Mouse (Mus musculus) granulocyte monocyte progenitor cell, adult 5-6 weeks (primary cell): ENCODE results near the gene Dock10. TPM values are rescaled to one million over a fixed set of nuclear protein-coding genes. Genes with fewer than 3 reads are reported as not detected.

Experiments
- ATAC-seq: replicated peaks from 2 replicates; pipeline ENCODE4 v1.8.0; 2016; ENCODE audit warnings: mild to moderate bottlenecking, moderate TSS enrichment, inconsistent platforms; ENCODE audit not compliant: poor library complexity, severe bottlenecking
- total RNA-seq, 2 experiments: library from RNA; stranded (forward) in 1 of 2; stranded (reverse) in 1 of 2; fragments of 200-712, 200-1000 nt in 1 of 2; fragments of >200 nt in 1 of 2; fragmentation: Nextera tagmentation in 1 of 2; gene quantifications; 2 replicates each; pipeline ENCODE4 v1.2.3; 2014 to 2017

The Dock10 gene
- total RNA-seq, 2 experiments from 2014 or later, result 117 to 149 TPM

DNA sequence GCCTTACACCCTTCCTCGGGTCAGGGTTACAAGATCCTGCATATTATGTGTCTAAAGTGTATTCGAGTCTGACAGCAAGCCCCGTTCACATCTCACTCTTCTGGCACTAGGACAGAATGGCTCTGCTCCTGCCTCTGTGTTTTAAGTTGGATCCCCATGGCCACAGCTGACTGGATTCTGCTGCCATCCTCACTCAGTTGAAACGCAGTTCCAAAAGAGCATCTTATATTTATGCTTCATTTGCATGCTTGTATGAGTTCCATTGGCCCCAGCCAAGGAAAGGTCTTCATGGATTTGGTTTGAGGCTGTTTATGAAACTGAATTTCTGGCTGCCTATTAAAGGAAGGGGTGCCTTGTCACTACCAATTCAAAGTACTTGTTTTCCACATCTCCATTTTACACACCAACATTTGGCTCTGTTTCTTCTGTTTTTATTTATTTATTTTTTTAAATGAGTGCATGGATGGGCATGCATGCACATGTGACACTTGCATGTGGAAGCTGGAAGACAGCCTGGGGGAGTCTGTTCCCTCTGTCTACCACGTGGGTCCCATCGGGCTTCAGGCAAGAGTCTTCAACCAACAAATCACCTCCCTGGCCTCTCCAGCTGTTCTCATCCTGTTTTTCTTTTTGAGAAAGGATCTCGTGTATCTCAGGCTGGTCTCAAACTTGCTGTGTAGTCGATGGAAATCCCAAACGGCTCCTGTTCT, 255.7 kb downstream of the Dock10 start:
- ATAC-seq, result no peak

DNA sequence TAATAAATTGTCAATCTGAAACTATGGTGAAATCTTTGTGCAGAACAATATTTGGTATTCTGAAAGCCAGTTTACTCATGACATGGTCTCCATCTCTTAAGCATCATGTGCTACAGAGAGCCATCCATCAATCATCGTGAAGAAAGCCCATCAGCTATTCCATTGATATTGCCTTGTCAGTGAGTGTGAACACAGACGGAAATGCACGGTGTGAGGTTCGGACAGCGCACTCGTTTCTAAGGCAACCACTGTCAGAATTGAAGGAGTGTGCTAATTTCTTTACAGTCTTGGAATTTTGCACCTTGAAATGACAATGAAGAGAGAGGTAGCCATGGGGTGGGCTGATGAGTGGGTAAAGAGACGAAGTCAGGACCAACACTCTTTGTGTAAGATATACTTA, 259.1 kb downstream of the Dock10 start:
- no peak for ATAC-seq

DNA sequence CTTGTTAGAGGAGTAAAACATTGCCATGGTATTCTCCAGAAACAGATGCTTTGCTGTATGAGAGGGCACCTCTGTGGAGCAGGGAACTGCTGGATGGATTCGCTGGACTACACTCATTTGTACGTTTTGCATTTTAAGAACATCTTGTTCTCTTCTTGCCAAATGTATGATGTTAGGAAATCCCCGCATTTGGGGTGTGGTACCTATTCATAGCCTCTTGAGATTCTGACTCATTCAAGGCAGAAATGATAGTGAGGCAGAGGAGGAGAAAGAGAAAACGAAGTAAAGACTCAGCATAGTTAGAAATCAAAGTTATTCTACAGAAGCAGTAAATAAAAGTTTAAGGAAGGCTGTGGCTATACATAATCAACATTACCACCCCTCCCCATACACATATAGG, 262.0 kb downstream of the Dock10 start:
- no peak for ATAC-seq

DNA sequence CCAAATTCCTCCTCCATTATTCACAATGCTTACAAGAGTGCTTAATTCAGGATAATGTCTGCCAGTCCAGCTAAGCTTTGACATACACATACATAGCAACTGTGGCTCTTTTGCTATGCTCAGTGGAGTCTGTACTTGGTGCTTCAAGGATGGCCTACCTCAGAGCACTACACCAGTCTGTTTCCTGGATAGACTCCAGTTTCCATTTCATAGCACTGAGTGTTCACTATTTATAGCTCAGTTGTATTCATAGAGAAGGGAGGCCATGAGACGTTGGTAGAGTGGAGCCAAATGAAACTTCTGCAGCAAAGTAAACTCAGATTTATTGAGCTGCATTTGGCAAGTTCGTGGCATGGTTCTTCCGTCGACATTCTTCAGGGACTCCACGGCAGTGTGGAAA, 274.9 kb downstream of the Dock10 start:
- ATAC-seq, result no peak

DNA sequence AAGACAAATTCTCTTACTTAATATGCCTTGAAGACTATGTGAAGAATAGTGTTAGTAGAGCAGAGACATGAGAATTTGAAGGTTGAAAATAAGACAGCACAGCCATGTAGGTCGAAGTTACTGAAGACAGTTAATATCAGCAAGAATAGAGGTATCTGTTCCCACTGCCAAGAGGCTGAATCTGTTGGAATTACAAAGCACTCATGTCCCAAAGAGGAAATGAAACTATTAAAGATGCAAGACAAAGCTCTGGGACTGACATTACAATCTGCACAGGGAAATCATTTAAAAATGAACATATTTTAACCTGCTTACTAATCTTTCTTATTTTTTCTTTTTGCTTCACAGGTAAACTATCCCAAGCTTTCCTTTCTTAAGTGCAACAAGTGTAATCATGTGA, 283.4 kb downstream of the Dock10 start:
- peak; percentile 87 for ATAC-seq

DNA sequence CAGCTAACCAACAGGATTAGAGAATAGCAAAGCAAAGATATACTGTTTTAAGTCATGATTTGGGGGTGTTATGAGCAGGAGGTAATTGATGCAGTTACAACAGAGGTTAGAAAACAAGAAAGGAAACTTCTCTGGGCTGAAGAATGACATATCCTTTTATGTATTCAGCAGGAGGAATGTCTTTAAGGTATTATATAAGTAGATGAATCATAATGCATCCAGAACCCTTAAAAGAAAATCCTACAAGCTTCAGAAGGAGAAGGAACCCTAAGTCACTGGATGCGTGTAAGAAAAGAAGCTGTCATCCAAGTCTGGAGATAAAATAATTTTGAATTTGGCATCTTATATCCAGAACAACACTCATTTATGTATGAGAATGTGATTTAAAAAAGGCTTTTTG, 285.9 kb downstream of the Dock10 start:
- ATAC-seq, result no peak

DNA sequence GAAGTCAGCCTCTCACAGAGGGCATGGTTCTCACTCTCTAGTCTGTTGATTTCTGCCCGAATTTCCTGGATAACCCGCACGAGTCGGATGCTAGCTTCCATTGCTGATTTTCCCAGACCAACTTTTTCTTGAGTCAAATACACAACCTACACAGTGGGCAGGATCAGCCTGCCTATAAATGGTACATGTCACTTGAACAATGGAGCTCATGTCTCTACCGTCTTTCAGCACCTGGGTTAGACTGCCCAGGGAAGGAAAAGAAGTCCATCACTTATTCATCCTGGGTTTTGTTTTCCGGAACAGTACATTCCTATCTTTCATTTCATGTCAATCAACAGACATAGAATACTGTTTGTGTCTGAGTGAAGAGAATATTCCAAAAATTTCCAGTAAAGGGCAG, 297.0 kb downstream of the Dock10 start, which contains the start of gene Gm45261:
TSS of gene Gm45261 (minus strand) at position 101 of the 400 bp plus-strand sequence.
- no peak for ATAC-seq

DNA sequence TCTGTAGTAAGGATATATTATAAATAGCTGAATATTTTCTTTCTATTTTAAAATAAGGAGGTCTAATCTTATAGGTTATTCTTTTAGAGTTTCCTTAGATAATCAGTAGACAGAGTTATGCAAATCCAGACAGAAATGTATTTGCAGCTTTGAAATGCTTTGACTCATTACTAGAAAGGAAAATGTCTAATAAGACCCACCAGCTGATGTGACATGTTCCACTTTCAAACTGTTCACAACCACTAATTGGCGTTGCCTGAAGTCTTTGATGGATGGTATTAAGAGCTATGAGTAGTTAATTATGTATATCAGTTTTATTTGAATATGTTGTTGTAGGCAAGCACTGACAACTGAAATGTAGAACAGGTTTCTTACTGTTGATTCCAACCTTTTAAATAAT, 298.4 kb downstream of the Dock10 start:
- no peak for ATAC-seq

DNA sequence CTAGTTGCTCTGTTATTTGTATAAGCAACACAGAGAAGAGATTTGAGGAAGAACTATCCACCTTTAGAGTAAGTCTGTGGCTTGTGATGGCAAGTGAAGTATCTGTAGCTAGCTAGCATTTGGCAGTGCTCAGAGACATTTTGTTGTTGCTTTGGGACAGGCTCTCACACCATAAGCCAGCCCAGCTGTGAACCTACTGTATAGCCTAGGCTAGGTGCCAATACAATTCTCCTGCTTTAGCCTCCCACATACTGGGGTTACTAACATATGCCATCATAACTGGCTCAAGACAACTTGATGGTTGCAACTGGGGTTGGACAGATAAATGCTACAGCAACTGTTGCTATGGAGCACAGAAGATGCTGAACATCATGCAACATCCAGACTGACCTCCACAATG, 298.9 kb downstream of the Dock10 start:
- ATAC-seq, result no peak

DNA sequence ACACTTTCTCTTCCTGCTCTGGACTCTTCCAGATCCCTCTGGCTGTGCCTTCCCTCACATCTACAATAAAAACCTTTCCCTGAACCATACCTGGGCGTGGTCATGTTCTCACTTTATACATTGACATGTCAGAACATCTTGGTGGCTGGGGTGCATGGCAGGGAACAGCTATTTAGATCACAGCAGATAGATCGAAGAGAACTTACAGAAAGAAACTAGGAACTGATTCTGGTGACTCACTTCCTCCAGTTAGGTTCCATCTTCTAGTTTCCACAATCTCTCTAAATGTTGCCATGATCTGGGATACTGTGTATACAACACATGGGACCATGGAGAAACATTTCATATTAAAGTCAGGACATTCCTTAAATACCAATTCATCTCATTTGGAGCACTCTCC, 304.4 kb downstream of the Dock10 start:
- ATAC-seq, result peak; percentile 72

DNA sequence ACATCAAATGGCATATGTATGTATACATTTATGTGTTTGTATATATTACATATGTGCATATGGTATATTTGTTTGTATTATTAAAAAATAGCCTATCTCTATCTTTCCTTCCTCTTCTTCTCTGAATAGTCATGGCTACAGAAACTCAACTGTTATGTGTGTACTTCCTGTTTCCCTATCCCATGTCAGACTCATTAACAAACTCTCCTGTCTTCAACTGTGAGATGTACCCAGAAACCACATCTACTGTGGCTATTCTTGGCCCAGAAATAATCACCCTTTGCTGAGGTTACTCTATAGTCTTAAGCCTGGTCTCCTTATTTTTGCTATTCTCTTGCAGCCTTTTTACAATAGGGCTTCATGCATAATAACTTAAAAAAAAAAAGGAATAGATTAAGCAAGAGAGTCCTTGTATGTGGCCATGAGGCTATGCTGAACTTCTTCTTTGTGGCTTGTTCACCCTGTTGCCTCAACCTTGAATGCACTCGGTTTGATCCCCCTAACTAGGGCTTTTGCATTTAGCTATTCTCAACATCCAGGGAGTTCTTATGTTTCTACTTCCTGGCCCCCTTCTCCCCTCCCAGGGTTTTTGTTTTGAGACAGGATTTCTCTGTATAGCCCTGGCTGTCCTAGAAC, 306.3 kb downstream of the Dock10 start:
- ATAC-seq, result peak; percentile 83
